In the genomic region with DNA sequence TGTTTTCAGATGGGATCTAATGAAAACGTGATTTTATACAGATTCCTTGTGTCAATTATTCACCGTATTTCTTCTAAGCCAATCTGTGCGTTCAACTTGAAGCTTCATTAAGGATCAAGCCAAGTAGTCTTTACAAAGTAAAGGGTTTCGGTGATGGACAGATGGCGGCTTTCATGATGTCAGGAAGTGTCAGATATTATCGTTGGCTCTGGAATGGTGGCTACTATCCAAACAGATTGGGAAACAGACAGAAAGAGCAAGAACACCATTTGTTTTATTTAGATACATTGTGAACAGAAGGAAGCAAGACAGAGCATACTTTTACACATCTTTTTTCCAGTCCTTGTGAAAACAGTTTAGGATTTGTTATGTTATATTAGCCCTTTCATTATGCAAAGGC, we compare ENCODE assay signal across 14 mouse cellular contexts.
DNase-seq lines count a peak whose midpoint lies in the region; ATAC-seq and TF ChIP-seq lines count a peak whose summit lies in the region.
"Had no signal": no experiment of that assay in that cellular context is flagged by ENCODE, and none has a peak within 500 bp of the region (broad histone marks: within the 10 kb centered on the region; RNA-seq: fewer than 3 reads in every experiment).

No protein-coding gene starts in this region.

- TF ChIP-seq POLR2A in cerebellum, adult 2 months (IDR thresholded peaks at IDR 0.05; ENCODE audit: borderline replicate concordance, insufficient read depth, low read length) = no peak

- H3K4me1 ChIP-seq in forebrain, embryonic 15.5 days = peaks cover 12% of the 10 kb centered on the region
- no peaks in the 10 kb centered on the region for H3K4me1 ChIP-seq in forebrain, embryonic 11.5 days (replicated peaks; ENCODE audit: control insufficient read depth, insufficient read depth, low read length)
- H3K4me1 ChIP-seq in cerebellum, adult 2 months (ENCODE audit: control insufficient read depth, insufficient read depth, low read length) = peaks cover 15% of the 10 kb centered on the region; the same call in 1 of the 2 replicates
- H3K4me1 ChIP-seq in midbrain, embryonic 13.5 days (replicated peaks) = no peaks in the 10 kb centered on the region; the same call in 1 of the 2 replicates
- H3K4me1 ChIP-seq: heart, embryonic 15.5 days; hindbrain, embryonic 13.5 days had no signal

- no peak overlapping the region for H3K9ac ChIP-seq in forebrain, embryonic 15.5 days (replicated peaks)
- no peak overlapping the region for H3K9ac ChIP-seq in forebrain, embryonic 11.5 days (ENCODE audit: low read length)
- H3K9ac ChIP-seq in midbrain, embryonic 13.5 days (replicated peaks) = no peak overlapping the region
- H3K9ac ChIP-seq: heart, embryonic 15.5 days; hindbrain, embryonic 13.5 days had no signal

- WGBS in forebrain, embryonic 15.5 days = 30% methylated on average over 6 of the region's 6 CpGs
- 57% methylated on average over 6 of the region's 6 CpGs for WGBS in forebrain, embryonic 11.5 days
- WGBS in cerebellum, adult 2 months = 10% methylated on average over 6 of the region's 6 CpGs
- 53% methylated on average over 6 of the region's 6 CpGs for WGBS in midbrain, embryonic 13.5 days

- H3K9me3 ChIP-seq in forebrain, embryonic 15.5 days = no peaks in the 10 kb centered on the region
- no peaks in the 10 kb centered on the region for H3K9me3 ChIP-seq in forebrain, embryonic 11.5 days (ENCODE audit: control insufficient read depth, low read length)
- no peaks in the 10 kb centered on the region for H3K9me3 ChIP-seq in midbrain, embryonic 13.5 days
- H3K9me3 ChIP-seq: heart, embryonic 15.5 days; hindbrain, embryonic 13.5 days had no signal

- no peak overlapping the region for H3K27ac ChIP-seq in forebrain, embryonic 15.5 days (replicated peaks)
- H3K27ac ChIP-seq in forebrain, embryonic 11.5 days (ENCODE audit: low read depth, low read length) = no peak overlapping the region
- no peak overlapping the region; the same call in 1 of the 2 replicates for H3K27ac ChIP-seq in cerebellum, adult 2 months (ENCODE audit: insufficient read depth, low read length)
- peak overlapping the region; percentile 69 for H3K27ac ChIP-seq in layer of hippocampus, adult 2 months
- no peak overlapping the region for H3K27ac ChIP-seq in midbrain, embryonic 13.5 days
- H3K27ac ChIP-seq: heart, embryonic 15.5 days; hindbrain, embryonic 13.5 days had no signal

- no peak for TF ChIP-seq CTCF in cerebellum, adult 2 months (IDR thresholded peaks at IDR 0.05; ENCODE audit: borderline replicate concordance, insufficient read depth, low read depth, low read length)
- TF ChIP-seq CTCF in layer of hippocampus, adult 2 months (conservative IDR thresholded peaks at IDR 0.05) = no peak

- ATAC-seq in forebrain, embryonic 15.5 days (replicated peaks) = peak; percentile 89
- ATAC-seq in forebrain, embryonic 11.5 days (replicated peaks; ENCODE audit: low FRiP score) = no peak
- no peak for ATAC-seq in midbrain, embryonic 13.5 days

- no peak overlapping the region for H3K4me3 ChIP-seq in forebrain, embryonic 15.5 days
- no peak overlapping the region for H3K4me3 ChIP-seq in forebrain, embryonic 11.5 days (ENCODE audit: low read depth, low read length)
- H3K4me3 ChIP-seq in cerebellum, adult 2 months (replicated peaks; ENCODE audit: insufficient read depth, low read depth, low read length) = no peak overlapping the region
- no peak overlapping the region for H3K4me3 ChIP-seq in layer of hippocampus, adult 2 months
- no peak overlapping the region for H3K4me3 ChIP-seq in midbrain, embryonic 13.5 days (replicated peaks)
- H3K4me3 ChIP-seq: heart, embryonic 15.5 days; hindbrain, embryonic 13.5 days; myocyte had no signal

- no peaks in the 10 kb centered on the region for H3K27me3 ChIP-seq in forebrain, embryonic 15.5 days
- no peaks in the 10 kb centered on the region for H3K27me3 ChIP-seq in forebrain, embryonic 11.5 days (ENCODE audit: control insufficient read depth, insufficient read depth, low read length)
- no peaks in the 10 kb centered on the region for H3K27me3 ChIP-seq in cerebellum, adult 2 months (ENCODE audit: control insufficient read depth, insufficient read depth, low read length)
- no peaks in the 10 kb centered on the region for H3K27me3 ChIP-seq in midbrain, embryonic 13.5 days
- H3K27me3 ChIP-seq: heart, embryonic 15.5 days; hindbrain, embryonic 13.5 days had no signal

- no peak overlapping the region for H3K4me2 ChIP-seq in forebrain, embryonic 15.5 days (replicated peaks)
- H3K4me2 ChIP-seq in forebrain, embryonic 11.5 days (ENCODE audit: low read depth, low read length, severe bottlenecking) = no peak overlapping the region
- H3K4me2 ChIP-seq in midbrain, embryonic 13.5 days (replicated peaks) = no peak overlapping the region
- H3K4me2 ChIP-seq: heart, embryonic 15.5 days; hindbrain, embryonic 13.5 days; liver, embryonic 11.5 days had no signal

- H3K36me3 ChIP-seq in forebrain, embryonic 15.5 days = no peaks in the 10 kb centered on the region
- H3K36me3 ChIP-seq in forebrain, embryonic 11.5 days (ENCODE audit: control insufficient read depth, insufficient read depth, low read length) = no peaks in the 10 kb centered on the region
- H3K36me3 ChIP-seq in midbrain, embryonic 13.5 days = no peaks in the 10 kb centered on the region
- H3K36me3 ChIP-seq: heart, embryonic 15.5 days; hindbrain, embryonic 13.5 days had no signal

- no peak for DNase-seq in forebrain, embryonic 11.5 days (ENCODE audit: low spot score)
- peak; percentile 3 for DNase-seq in NIH3T3 (ENCODE audit: low read depth)
- DNase-seq in cerebellum, adult 2 months = peak; percentile 74 to 98
- DNase-seq in layer of hippocampus, adult 2 months (ENCODE audit: low spot score in 2 of 2) = peak; percentile 23 to 26
- DNase-seq in gastrocnemius, postnatal 10 days = no peak
- DNase-seq in ovary, postnatal 10 days (ENCODE audit: low spot score) = no peak
- DNase-seq: gastrocnemius, postnatal 25 days; thymus, postnatal 25 days had no signal

Comparison
In these comparisons a context has a peak if more than half of its experiments do, and no peak if none do; other contexts are left out.
1. DNase-seq: peak in NIH3T3 (single experiment), cerebellum, adult 2 months (2 of 2) and layer of hippocampus, adult 2 months (2 of 2); none in forebrain, embryonic 11.5 days (single experiment), gastrocnemius, postnatal 10 days (single experiment) and ovary, postnatal 10 days (single experiment).